Mouse (Mus musculus) myocyte (in vitro differentiated cells): ENCODE data around the gene Tfr2. TPM values are rescaled to one million over a fixed set of nuclear protein-coding genes. Genes with fewer than 3 reads are reported as not detected.
"Not testable (repeated sequence)": the region's sequence is repeated elsewhere in the genome, so short reads cannot be mapped to it uniquely, and the experiment has no call there.

Experiments
- H3K27me3 ChIP-seq: one replicate; pipeline ENCODE4 v1.6.1; 2011; ENCODE audit not compliant: control insufficient read depth, insufficient read depth, insufficient read length
- H3K36me3 ChIP-seq: one replicate; pipeline ENCODE4 v1.6.1; 2011; ENCODE audit not compliant: control insufficient read depth, insufficient read depth
- H3K4me2 ChIP-seq: one replicate; pipeline ENCODE4 v1.6.1; 2011; ENCODE audit warnings: low read depth, control low read depth
- H3K4me3 ChIP-seq: one replicate; pipeline ENCODE4 v1.5.1; 2011; ENCODE audit warnings: mild to moderate bottlenecking, control low read depth, moderate library complexity
- H3K79me2 ChIP-seq: one replicate; pipeline ENCODE4 v1.6.1; 2011; ENCODE audit not compliant: control insufficient read depth, insufficient read depth
- H3ac ChIP-seq: one replicate; pipeline ENCODE4 v1.6.1; 2011; ENCODE audit not compliant: control insufficient read depth, insufficient read length
- CEBPB ChIP-seq: IDR thresholded peaks from 2 replicates; pipeline ENCODE4 v1.6.1; 2011; ENCODE audit warnings: mild to moderate bottlenecking, moderate library complexity; ENCODE audit not compliant: poor library complexity, insufficient read depth, severe bottlenecking
- E2F4 ChIP-seq: IDR thresholded peaks from one replicate; pipeline ENCODE4 v1.6.1; 2011; ENCODE audit warnings: mild to moderate bottlenecking, control low read depth, moderate library complexity; ENCODE audit not compliant: insufficient read depth
- MAX ChIP-seq: IDR thresholded peaks from one replicate; pipeline ENCODE4 v1.6.1; 2011; ENCODE audit warnings: low read depth, mild to moderate bottlenecking, control low read depth
- MYOD1 ChIP-seq, 3 experiments: IDR thresholded peaks; one replicate each; pipeline ENCODE4 v1.6.1; 2011; ENCODE audit warnings: control low read depth in 2 of 3, low read depth in 2 of 3, mild to moderate bottlenecking in 2 of 3, moderate library complexity in 1 of 3; ENCODE audit not compliant: insufficient read length in 2 of 3, control insufficient read depth in 1 of 3
- MYOG ChIP-seq, 3 experiments: IDR thresholded peaks; one replicate each; pipeline ENCODE4 v1.6.1; 2011; ENCODE audit warnings: control low read depth in 2 of 3, low read depth in 2 of 3, mild to moderate bottlenecking in 2 of 3; ENCODE audit not compliant: insufficient read length in 2 of 3, control insufficient read depth in 1 of 3, insufficient read depth in 1 of 3
- POLR2A ChIP-seq: IDR thresholded peaks from one replicate; pipeline ENCODE4 v1.6.1; 2011; ENCODE audit warnings: low read depth, mild to moderate bottlenecking, control low read depth, moderate library complexity; ENCODE audit not compliant: insufficient read length
- POLR2AphosphoS2 ChIP-seq: IDR thresholded peaks from one replicate; pipeline ENCODE4 v1.6.1; 2011; ENCODE audit warnings: low read depth, control low read depth; ENCODE audit not compliant: insufficient read length
- REST ChIP-seq: IDR thresholded peaks from one replicate; pipeline ENCODE4 v1.6.1; 2011; ENCODE audit warnings: mild to moderate bottlenecking, control low read depth, moderate library complexity; ENCODE audit not compliant: insufficient read depth, insufficient read length
- SRF ChIP-seq: IDR thresholded peaks from one replicate; pipeline ENCODE4 v1.6.1; 2011; ENCODE audit warnings: low read depth; ENCODE audit not compliant: control insufficient read depth, insufficient read length
- TCF12 ChIP-seq: IDR thresholded peaks from one replicate; pipeline ENCODE4 v1.6.1; 2011; ENCODE audit warnings: mild to moderate bottlenecking, control low read depth; ENCODE audit not compliant: poor library complexity, insufficient read depth, severe bottlenecking
- TCF3 ChIP-seq: IDR thresholded peaks from one replicate; pipeline ENCODE4 v1.6.1; 2011; ENCODE audit warnings: low read depth, control low read depth; ENCODE audit not compliant: insufficient read length
- USF1 ChIP-seq: IDR thresholded peaks from one replicate; pipeline ENCODE4 v1.6.1; 2011; ENCODE audit warnings: low read depth, mild to moderate bottlenecking, control low read depth, moderate library complexity
- polyA plus RNA-seq: library from polyadenylated mRNA; unstranded; fragments of >200 nt; fragmentation: generic; extraction: Trizol; gene quantifications from one replicate; pipeline ENCODE4 v1.2.1, GENCODE M21; 2012; ENCODE audit warnings: missing spikeins

The Tfr2 gene
- polyA plus RNA-seq, 1 experiment = 1.1 TPM

DNA sequence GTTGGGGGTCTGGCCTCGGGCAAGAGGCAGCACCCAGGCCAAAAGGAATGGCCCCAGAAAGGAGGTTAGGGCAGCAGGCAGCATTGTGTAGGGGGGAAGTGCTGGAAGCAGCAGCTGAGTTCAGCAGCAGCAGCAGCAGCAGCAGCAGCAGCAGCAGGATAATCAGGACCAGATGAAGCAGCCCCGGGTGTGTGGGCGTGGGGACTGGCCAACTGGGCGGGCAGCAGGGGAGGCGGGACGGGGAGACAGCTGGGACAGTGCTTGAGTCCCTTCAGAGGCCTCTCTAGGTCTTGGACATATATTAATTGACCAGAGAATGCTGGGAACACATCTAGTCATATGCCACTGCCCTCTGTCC lies 41.6 kb downstream of the Tfr2 start:
- Histone ChIP-seq H3K4me3 (peak overlapping the region; percentile 43), H3K4me2 (peak overlapping the region; percentile 88), H3K27me3 (no peaks in the 10 kb centered on the region), H3K36me3 (no peaks in the 10 kb centered on the region), H3K79me2 (peaks cover 31% of the 10 kb centered on the region), H3ac (peak overlapping the region; percentile 25)
- no peak for TF ChIP-seq E2F4
- TF ChIP-seq POLR2A = peak; percentile 84
- peak; percentile 67 for TF ChIP-seq TCF3
- no peak for TF ChIP-seq USF1
- TF ChIP-seq CEBPB = no peak
- peak in 2 of 3 experiments; percentile 79 to 92 for TF ChIP-seq MYOD1 (IDR thresholded peaks at IDR 0.05; ENCODE audit: control insufficient read depth in 1 of 3, insufficient read length in 2 of 3, low read depth in 2 of 3)
- peak; percentile 40 to 88 (median 75) for TF ChIP-seq MYOG (IDR thresholded peaks at IDR 0.05; ENCODE audit: control insufficient read depth in 1 of 3, insufficient read depth in 1 of 3, insufficient read length in 2 of 3, low read depth in 2 of 3)
- TF ChIP-seq POLR2AphosphoS2 = peak; percentile 71
- TF ChIP-seq SRF = no peak
- no peak for TF ChIP-seq REST
- TF ChIP-seq MAX = no peak
- TF ChIP-seq TCF12 = peak; percentile 24

DNA sequence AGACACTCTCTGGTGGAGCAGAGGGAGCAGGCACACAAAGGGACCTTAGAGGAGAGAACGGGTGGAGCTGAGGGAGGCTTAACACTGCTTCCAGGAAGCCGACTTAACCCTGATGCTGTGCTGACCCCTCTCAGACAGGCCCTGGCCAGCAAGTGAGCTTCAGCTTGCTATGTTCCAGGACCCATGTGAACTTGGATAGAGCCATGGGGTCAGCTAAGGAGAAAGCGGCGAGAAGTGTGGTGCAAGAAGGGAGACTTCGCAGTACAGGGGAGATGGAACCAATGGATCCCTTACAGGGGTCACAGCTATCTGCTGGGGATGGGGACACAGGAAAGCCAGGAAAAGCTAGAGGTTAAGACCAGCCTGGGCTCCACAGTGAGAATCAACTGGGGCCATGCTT lies 43.4 kb downstream of the Tfr2 start:
- TF ChIP-seq E2F4 (no peak), TCF12 (no peak)
- peaks cover 23% of the 10 kb centered on the region for H3K79me2 ChIP-seq
- peak overlapping the region; percentile 1 for H3K4me3 ChIP-seq
- H3K36me3 ChIP-seq = no peaks in the 10 kb centered on the region
- H3K4me2 ChIP-seq = peak overlapping the region; percentile 88
- H3ac ChIP-seq = no peak overlapping the region
- no peaks in the 10 kb centered on the region for H3K27me3 ChIP-seq

DNA sequence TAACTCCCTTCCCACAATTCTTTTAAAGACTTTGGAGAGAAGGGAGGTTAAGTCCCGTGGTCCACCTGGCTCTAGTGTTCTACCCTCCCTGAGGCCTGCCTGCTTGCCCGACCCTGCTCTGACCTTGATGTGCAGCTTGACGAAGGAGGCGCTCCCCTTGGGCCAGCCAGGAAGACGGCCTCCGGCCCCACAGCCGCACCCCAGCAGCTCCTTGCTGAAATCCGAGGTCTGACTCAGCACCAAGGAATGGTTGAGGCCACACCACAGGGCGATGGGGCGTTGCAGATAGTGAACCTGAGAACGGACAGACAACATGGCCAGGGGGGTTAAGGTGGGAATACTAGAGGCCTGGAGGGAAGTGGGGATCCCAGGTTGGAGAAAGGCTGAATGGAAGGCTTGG lies 43.9 kb downstream of the Tfr2 start, which contains the start of gene Pcolce:
Gene Pcolce, minus strand, starts transcription at position 235 of the 400 bp plus-strand sequence.
- peak within 1 kb of the TSS; percentile 1 for H3K4me3 ChIP-seq
- H3K36me3 ChIP-seq = no peaks in the 10 kb centered on the region
- TF ChIP-seq TCF12 (no peak), REST (no peak), E2F4 (no peak), CEBPB (no peak), USF1 (no peak), POLR2A (peak; percentile 64), TCF3 (no peak), MYOD1 (IDR thresholded peaks at IDR 0.05; ENCODE audit: control insufficient read depth in 1 of 3, insufficient read length in 2 of 3, low read depth in 2 of 3) (peak in 1 of 3 experiments; percentile 19), MAX (no peak), MYOG (IDR thresholded peaks at IDR 0.05; ENCODE audit: control insufficient read depth in 1 of 3, insufficient read depth in 1 of 3, insufficient read length in 2 of 3, low read depth in 2 of 3) (peak in 1 of 3 experiments; percentile 45), POLR2AphosphoS2 (peak; percentile 75), SRF (no peak)
- H3K79me2 ChIP-seq = peaks cover 23% of the 10 kb centered on the region
- peak within 1 kb of the TSS; percentile 88 for H3K4me2 ChIP-seq
- no peak within 1 kb of the TSS for H3ac ChIP-seq
- H3K27me3 ChIP-seq = no peaks in the 10 kb centered on the region

DNA sequence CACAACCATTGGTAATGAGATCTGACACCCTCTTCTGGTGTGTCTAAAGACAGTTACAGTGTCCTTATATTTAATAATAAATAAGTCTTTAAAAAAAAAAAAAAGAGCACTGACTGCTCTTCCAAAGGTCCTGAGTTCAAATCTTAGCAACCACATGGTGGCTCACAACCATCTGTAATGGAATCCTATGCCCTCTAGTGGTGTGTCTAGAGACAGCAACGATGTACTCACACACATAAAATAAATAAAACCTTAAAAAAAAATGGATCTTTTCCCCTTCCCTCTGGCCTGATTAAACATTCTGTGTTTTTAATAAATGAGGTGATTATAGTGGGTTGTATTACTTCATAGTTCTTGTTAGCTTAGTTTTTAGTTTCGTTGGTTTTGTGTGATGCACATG lies 45.3 kb downstream of the Tfr2 start:
- not testable (repeated sequence) for H3K4me2 ChIP-seq, H3K4me3 ChIP-seq, H3ac ChIP-seq, H3K27me3 ChIP-seq, H3K36me3 ChIP-seq
- peaks cover 10% of the 10 kb centered on the region for H3K79me2 ChIP-seq

DNA sequence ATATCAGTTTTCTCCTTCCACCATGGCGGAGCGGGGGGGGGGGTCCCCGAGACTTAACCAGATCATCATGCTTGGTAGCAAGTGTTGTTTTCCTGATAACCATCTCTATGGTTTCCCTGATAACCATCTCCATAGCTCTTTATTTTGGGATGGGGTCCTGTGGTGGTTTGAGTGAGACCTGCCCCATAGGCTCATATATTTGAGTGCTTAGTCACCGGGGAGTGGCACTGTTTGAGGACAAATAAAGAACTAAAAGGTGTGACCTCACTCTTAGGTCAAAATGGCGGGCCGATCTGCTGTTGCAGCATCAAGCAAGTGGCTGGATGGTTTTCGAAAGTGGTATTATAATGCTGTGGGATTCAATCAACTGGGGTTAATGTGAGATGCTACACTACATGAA lies 45.7 kb downstream of the Tfr2 start:
- no peak overlapping the region for H3K4me2 ChIP-seq
- no peak overlapping the region for H3ac ChIP-seq
- H3K4me3 ChIP-seq = no peak overlapping the region
- peaks cover 6% of the 10 kb centered on the region for H3K79me2 ChIP-seq
- no peaks in the 10 kb centered on the region for H3K36me3 ChIP-seq
- no peak for TF ChIP-seq MAX
- TF ChIP-seq TCF3 = no peak
- TF ChIP-seq POLR2A = no peak
- no peak for TF ChIP-seq USF1
- TF ChIP-seq POLR2AphosphoS2 = no peak
- TF ChIP-seq CEBPB = no peak
- no peak for TF ChIP-seq MYOG (IDR thresholded peaks at IDR 0.05; ENCODE audit: control insufficient read depth in 1 of 3, insufficient read depth in 1 of 3, insufficient read length in 2 of 3, low read depth in 2 of 3)
- no peak for TF ChIP-seq SRF
- no peaks in the 10 kb centered on the region for H3K27me3 ChIP-seq
